Mouse (Mus musculus): Measurements from ENCODE around the gene Tyms. TPM values are rescaled to one million over a fixed set of nuclear protein-coding genes. Genes with fewer than 3 reads are reported as not detected.

The Tyms gene
- 3.7 and 3.9 TPM in 2 replicates for polyA plus RNA-seq (2012; rRNA removed)

GRCm38 (mm10) chr5:30072825-30073821 lies at the start of gene Tyms:
TSS of gene Tyms (minus strand) at chr5:30073617.
- DNase-seq (ENCODE audit: extremely low spot score in 1 of 2, low spot score in 1 of 2): peak; percentile 17 to 77

GRCm38 (mm10) chr5:30122481-30122880 lies 49.1 kb upstream of the Tyms start:
- DNase-seq (ENCODE audit: extremely low spot score in 1 of 2, low spot score in 1 of 2): no peak

GRCm38 (mm10) chr5:30120106-30120505 lies 46.7 kb upstream of the Tyms start:
- DNase-seq (ENCODE audit: extremely low spot score in 1 of 2, low spot score in 1 of 2): no peak

DNA sequence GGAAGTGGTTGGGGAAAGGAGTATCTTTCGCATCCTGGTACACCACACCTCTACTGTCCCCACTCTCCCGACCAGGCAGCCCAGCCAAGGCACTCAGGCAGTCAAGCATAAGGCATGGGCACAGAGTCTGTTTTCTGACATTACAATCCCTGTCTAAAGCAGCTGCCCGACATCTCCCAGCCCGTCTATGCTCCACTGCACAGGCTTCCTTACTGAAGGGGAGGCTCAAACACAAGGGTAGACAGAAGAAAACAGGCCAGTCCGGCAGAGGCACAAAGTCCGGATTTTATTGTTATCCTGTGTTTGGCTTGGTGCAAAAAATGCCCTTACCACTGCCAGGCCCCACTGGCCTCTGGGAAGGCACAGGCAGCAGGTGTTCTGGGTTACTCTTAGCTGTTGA lies 45.7 kb upstream of the Tyms start:
- no peak for DNase-seq (ENCODE audit: extremely low spot score in 1 of 2, low spot score in 1 of 2)

- DNase-seq (ENCODE audit: extremely low spot score in 1 of 2, low spot score in 1 of 2): no peak
Measured at GRCm38 (mm10) chr5:30118018-30118417, 44.6 kb upstream of the Tyms start.

- DNase-seq (ENCODE audit: extremely low spot score in 1 of 2, low spot score in 1 of 2): no peak
Measured at GRCm38 (mm10) chr5:30115718-30116117, 42.3 kb upstream of the Tyms start.

DNA sequence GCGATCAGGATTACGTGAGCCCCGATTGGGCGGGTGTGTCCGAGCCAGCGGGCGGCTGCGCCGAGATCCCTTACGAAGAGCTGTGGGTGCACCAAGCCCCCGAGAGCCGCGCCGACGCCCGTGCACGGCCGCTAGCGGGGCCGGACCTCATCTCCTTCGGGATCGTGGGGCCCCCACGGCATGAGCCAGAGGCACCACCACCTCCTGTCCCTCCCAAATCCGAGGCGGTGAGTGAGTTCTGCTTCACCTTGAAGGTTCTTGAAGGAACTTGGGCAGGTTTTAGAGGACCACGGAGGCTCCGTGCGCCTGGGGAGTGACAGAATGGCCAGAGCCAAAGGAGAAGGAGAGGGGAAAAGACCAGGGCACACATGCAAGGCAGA lies 41.3 kb upstream of the Tyms start:
- no peak for DNase-seq (ENCODE audit: extremely low spot score in 1 of 2, low spot score in 1 of 2)

GRCm38 (mm10) chr5:30113881-30114760 lies 40.7 kb upstream of the Tyms start:
- DNase-seq (ENCODE audit: extremely low spot score in 1 of 2, low spot score in 1 of 2): peak in 1 of 2 experiments; percentile 66

- no peak for DNase-seq (ENCODE audit: extremely low spot score in 1 of 2, low spot score in 1 of 2)
Measured at GRCm38 (mm10) chr5:30112533-30113068, 39.2 kb upstream of the Tyms start.

GRCm38 (mm10) chr5:30111771-30112170 lies 38.4 kb upstream of the Tyms start:
- no peak for DNase-seq (ENCODE audit: extremely low spot score in 1 of 2, low spot score in 1 of 2)

DNA sequence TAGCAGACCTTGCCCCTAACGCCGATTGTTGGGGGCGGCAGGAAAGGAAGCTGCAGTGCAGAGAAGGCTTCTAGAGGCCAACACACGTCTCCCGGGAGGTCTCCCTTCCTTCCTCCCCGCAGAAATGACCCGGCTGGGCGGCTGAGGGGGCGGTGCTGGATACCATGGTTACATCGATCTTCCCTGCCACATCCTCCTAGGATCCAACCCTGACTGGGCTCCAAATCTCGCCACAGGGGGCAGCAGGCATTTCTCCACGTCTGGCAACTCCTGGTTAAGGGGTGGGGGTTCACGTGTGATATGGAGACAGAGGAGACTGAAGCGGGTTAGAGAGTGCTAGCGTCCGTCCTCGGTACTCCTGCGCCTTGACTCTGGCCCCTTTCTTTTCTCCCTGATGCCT lies 37.7 kb upstream of the Tyms start:
- DNase-seq (ENCODE audit: extremely low spot score in 1 of 2, low spot score in 1 of 2): peak in 1 of 2 experiments; percentile 27

DNA sequence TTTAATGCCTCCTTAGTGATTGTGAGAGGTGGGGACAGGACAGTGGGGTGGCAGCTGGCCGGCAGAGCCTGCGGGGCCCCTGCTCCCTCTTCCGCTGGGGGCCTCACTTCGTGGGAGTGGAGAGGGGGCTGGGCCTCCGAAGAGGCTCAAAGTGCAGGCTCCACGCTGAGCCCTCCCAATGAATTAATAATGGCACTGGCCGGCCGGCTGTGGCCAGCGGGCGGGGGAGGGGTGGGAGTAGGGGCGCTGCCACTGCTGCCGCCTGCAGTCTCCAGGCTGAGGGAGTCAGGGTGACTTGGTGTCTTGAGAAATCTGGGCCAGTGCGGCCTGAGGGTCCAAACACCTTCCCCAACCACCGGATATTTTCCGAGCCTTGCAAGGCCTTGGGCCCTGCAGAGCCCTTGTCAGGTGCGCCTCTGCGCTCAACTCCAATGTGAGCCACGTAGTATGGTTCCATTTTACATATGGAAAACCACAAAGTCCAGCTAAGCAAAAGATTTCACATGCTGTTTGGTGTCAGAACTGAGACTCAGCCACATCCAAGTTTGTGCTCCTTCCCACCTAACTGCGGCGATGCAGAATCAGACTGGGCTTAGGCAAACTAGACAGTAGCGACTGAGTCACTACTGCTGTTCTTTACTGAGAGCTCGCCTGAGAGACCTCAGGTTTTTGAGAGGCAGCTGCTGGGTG lies 37.1 kb upstream of the Tyms start:
- no peak for DNase-seq (ENCODE audit: extremely low spot score in 1 of 2, low spot score in 1 of 2)

DNA sequence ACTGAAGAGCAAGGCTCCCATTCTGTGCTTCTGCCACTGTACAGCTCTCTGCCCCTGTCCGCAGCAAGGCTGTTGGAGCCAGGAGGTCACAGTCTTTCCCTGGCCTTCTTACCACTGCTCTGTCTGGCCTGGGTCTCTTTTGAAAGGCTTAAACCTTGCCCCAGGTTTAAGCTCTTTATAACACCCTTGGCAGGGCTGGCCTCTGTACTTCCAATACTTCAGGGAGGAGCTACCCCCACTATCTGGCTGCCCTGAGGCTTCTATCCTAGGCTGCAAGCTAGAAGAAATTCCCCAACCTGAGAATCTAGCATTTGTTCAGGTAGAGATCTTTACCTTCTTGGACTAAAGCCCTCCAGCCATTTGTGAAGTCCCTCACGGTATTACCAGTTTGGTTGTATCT lies 36.5 kb upstream of the Tyms start:
- no peak for DNase-seq (ENCODE audit: extremely low spot score in 1 of 2, low spot score in 1 of 2)

GRCm38 (mm10) chr5:30108233-30108632 lies 34.8 kb upstream of the Tyms start:
- DNase-seq (ENCODE audit: extremely low spot score in 1 of 2, low spot score in 1 of 2): no peak

DNA sequence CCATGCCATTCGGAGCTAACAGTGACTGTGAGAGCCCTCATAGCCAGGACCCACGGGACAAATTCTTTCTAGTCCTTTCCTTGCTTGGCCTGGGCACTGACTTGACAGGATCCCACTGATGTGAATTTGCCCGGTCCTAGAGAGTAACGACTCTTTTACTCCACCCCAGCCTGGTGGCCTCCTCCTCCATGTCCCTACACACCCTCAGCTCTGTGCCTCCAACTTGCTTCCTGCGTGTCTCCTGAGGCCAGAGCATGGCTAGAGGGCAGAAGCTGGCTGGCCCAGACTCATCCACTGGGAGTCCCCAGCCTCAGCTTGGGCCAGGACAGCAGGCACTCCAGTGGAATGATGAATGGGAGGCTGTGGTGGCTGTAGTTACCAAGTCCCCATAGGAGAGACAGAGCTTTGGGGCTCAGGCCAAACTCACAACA lies 34.2 kb upstream of the Tyms start:
- no peak for DNase-seq (ENCODE audit: extremely low spot score in 1 of 2, low spot score in 1 of 2)

DNA sequence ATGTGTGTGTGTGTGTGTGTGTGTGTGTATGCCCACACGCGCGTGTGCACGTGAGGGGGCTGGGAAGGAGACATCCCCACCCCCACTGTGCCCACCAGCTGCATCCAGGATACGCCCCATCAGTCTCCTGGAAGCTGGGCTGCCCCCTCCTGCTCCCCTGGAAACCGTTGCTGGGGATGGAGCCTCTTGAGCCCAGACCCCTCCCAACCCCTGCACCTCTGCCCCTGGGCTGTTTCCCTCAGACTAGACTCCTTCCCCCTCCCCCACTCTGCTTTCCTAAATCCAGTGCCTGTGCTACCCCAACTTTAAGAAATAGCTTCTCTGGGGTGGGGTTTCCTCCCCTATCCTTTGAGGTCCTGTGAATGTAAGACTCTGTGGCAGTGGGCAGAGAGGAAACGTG lies 33.8 kb upstream of the Tyms start:
- no peak for DNase-seq (ENCODE audit: extremely low spot score in 1 of 2, low spot score in 1 of 2)

DNA sequence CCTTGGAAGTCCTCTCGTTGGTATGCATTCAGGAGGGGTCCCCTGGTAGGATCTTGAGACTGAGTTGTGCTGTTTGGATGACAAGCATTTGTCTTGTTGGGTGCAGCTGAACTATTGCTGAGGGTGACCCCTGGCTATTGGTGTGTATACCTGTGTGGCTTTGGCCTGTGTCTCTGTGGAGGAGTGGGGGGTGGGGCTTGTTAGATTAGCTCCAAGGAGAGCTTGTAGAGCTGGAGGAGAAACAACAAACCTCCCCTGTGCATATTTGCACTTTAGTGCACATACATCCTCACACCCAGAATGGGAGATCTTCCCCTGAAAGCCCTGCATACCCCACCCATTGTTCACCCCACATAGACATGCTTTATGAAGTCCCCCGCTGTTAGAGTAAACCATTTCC lies 33.3 kb upstream of the Tyms start:
- no peak for DNase-seq (ENCODE audit: extremely low spot score in 1 of 2, low spot score in 1 of 2)

DNA sequence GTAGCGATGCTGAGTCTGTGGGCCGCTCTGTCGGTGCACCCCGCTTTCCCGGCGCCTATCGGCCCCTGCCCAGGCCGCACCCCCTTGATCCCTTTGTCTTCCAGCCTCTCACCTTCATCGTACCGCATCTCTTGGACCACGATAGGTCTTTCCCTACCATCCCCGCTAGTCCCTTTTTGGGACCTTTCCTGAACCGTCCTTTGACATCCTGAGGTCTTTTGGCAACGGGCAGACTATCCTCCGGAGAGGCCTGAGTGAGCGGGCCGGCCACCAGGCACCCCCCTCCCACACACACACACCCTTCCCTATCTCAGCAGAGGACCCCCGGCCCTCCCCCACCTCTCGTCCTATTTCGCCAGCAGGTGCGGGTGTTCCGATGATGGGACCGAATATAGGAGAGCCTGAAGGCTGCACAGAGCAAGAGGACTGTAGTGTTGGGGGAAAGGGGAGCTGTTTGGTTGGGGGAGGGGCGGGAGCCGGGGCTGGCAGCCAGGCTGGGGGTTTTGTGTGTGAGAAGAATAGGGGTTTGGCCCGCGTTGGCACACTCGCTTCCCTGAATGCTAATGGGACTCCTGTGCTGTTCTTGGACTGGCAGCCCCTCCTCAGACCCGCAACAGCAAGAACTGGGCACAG lies 32.4 kb upstream of the Tyms start, which contains the start of gene 3110082J24Rik:
Gene 3110082J24Rik (minus strand): TSS at position 419 of the 633 bp plus-strand sequence.
- peak in 1 of 2 experiments; percentile 39 for DNase-seq (ENCODE audit: extremely low spot score in 1 of 2, low spot score in 1 of 2)

GRCm38 (mm10) chr5:30104841-30105667 lies 31.6 kb upstream of the Tyms start, which contains the start of gene Garem2:
TSS of gene Garem2 (plus strand) at chr5:30105161.
- DNase-seq (ENCODE audit: extremely low spot score in 1 of 2, low spot score in 1 of 2): no peak
